Mouse (Mus musculus) embryo, embryonic 10.5 days (tissue): ENCODE results near the gene Naa35.
"Not testable (repeated sequence)": the region's sequence is repeated elsewhere in the genome, so short reads cannot be mapped to it uniquely, and the experiment has no call there.

ENCODE experiments used
- DNase-seq: peaks from one replicate; pipeline ENCODE4 v3.0.0-alpha.2; 2015; ENCODE audit warnings: low spot score

Naa35 gene

DNA sequence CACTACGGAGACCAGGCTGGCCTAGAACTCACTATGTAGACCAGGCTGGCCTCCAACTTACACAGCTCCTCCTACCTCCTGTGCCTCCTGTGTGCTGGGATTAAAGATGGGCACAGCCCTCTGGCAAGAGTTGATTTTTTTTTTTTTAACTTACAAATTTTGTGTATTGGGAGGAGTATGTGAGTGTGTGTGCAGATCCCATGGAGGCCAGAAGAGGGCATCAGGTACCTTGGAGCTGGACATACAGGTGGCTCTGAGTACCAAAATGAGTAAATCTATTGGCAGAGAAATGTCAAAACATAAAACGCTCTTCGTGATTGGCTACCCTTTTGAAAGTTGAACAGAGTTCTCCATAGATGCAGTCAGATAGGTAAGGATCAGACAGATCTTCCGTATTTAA, 4.1 kb upstream of the Naa35 start:
- DNase-seq, result no peak

DNA sequence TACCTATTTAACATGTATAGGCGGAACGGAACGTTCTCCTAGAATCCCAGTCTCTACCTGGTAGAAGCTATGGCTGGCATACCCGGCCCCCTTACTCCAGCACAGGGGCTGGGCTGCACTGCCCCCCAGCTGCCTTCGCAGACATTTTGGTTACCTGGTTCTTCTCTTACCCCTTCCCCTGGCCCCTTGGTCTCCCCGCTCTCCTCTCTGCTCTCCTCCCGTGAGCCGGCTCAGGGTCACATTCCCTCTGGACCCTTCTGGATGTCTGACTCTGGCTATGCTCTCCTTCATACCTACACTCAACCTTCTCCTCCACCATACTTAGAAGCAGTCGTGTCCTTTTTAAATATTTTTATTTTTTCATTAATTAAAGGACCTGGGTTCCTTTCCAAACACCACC, 578 bp upstream of the Naa35 start:
- peak; percentile 52 for DNase-seq

GRCm38 (mm10) chr13:59585648-59586005, 568 bp downstream of the Naa35 start:
- peak; percentile 49 for DNase-seq

DNA sequence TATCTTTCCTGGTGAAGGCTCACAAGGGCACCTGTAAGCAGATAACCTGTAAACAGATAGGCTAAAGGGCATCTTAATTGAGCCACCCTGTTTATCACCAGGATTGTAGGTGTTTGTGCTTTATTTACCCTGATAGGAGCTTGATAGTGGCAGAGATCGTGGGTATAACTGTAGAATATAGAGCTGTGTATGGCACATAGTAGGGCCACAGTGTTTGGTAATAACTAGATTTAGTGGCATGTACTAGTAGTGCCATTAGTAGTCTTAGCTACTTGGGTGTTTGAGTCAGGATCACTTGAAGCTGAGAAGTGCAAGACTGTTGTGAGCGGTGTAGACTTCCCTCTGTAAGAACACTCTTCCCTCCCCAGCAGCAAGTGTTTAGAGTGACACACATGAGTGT, 2.1 kb downstream of the Naa35 start:
- no peak for DNase-seq

DNA sequence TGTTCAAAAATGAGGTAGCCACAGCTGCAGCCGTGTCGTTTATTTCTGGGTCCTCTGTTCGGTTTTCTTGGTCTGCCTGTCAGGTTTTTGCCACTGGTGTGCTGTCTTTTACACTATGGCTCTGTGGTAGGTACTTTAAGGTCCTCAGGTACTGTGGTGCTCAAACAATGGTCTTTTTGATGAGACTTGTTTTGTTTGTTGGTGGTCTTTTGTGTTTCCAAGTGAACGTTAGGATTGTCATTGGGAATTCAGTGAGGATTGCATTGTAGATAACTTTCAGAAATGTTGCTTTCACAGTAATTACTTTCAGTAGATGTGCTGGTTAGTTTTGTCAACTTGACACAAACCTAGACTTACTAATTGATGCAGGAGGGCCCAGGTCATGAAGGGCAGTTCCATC, 4.6 kb downstream of the Naa35 start:
- no peak for DNase-seq

DNA sequence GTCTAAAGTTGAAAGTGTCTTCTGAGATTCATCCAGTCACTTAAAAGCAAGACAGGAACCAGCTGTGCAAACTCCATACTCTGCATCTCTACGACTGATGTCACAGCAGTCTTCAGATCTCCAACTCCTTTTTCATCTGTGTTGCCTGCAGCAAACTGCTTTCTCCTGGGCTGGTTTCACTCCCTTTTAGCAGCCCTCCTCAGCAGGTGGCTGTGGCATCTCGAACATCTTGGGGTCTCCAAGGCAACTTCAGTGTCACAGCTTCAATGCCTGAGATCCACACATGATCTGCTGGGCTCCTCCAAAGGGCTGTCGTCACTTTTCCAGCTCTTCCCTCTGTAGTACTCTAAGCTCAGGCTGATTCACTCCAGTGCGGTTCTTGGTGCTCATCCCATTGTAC, 5.6 kb downstream of the Naa35 start:
- no peak for DNase-seq

DNA sequence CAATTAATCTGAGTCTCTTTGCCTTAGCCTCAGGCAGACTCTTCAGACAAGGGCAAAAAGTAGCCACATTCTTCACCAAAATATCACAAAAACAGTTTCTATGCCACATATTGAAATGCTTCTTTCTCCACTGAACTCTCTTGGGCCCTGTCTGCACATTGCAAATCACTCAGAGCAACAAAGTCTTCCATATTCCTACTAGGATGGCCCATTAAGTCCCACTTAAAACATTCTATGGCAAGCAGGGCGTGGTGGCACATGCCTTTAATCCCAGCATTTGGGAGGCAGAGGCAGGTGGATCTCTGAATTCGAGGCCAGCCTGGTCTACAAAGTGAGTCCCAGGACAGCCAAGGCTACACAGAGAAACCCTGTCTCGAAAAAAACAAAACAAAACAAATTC, 7.0 kb downstream of the Naa35 start:
- DNase-seq, result not testable (repeated sequence)

DNA sequence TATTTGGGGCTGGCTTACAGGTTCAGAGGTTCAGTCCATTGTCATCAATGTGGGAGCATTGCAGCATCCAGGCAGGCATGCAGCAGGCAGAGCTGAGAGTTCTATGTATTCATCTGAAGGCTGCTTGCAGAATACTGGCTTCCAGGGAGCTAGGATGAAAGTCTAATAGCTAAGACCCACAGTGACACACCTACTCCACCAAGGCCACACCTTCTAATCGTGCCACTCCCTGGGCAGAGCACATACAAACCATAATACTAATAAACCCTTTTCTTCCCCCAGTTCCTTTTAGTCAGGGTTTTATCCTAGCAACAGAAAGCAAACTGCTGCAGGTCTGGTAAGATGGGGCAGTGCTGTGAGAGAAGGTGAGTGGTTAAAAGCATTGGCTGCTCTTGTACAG, 7.6 kb downstream of the Naa35 start:
- no peak for DNase-seq

DNA sequence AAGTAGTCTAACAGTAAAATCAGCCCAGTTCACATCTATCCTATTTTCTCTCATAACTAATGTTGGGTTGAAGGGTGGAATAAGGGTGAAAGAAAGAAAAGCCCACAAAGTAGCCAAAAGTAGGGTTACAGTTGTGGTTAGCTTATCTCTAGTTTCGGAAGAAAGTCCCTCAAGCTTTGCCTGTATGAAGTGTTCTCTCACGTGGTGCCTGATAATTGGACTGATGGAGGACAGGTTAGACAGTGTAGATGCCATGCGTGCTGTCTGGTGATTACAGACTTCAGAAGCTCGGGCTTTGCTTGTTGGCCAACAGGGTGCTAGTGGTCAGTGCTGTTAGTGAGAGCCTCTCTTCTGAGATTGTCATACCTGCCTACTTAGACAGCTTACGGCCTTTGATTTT, 18.0 kb downstream of the Naa35 start:
- no peak for DNase-seq

- peak; percentile 38 for DNase-seq
These were observed 19.5 kb downstream of the Naa35 start for GRCm38 (mm10) chr13:59604511-59604910.

- no peak for DNase-seq
These were observed 20.3 kb downstream of the Naa35 start for GRCm38 (mm10) chr13:59605221-59605922.

DNA sequence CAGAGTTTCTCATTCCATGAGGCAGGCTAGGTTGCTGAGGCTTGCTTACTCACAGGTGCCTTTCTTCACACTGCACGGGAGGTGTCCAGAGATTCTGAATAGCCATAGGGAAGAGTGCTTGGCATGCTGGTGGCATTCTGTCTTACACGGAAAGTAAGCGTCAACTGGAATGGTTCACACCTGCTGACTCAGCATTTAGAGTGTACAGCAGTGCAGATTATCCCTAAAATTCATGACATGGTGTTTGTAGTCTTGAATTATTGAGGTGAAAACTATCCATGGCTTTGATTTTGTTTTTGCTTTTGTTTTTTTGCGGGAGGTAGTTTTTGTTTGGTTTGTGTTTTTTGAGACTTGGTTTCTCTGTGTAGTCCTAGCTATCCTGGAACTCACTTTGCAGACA, 24.8 kb downstream of the Naa35 start:
- no peak for DNase-seq

GRCm38 (mm10) chr13:59610437-59610836, 25.4 kb downstream of the Naa35 start:
- DNase-seq, result no peak

DNA sequence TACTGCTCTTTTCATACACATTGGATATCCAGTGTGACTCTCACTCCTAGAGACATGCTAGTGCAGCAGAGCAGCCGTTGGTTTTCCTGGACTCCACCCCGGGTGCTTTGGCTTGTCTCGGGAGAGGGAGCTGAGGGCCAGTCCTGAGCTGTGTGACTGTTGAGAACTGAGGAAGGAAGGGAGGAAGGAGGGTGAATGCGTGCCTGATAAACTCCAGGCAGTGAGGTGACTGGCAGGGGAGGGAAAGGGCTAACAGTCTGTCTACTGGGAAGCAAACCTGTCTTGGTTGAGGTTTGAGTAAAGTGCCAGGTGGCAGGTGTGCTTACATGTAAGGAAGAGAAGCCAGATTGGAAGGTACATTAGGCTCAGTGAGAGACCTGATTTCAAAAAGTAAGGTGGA, 28.8 kb downstream of the Naa35 start:
- no peak for DNase-seq

DNA sequence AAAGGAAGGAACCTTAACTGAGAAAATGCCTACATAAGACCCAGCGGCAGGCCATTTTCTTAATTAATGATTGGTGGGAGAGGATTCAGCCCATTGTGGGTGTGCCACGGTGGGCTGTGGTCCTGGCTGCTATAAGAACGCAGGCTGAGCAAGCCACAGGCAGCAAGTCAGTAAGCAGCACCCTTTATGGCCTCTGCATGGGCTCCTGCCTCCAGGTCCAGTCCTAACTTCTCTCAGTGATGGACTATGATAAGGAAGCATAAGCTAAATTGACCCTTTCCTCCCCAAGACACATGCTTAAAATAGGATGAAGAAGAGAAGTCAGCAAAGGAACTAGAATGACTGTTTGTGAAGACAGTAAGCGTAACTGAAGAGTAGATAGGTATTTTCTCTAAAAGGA, 30.1 kb downstream of the Naa35 start:
- DNase-seq, result no peak

DNA sequence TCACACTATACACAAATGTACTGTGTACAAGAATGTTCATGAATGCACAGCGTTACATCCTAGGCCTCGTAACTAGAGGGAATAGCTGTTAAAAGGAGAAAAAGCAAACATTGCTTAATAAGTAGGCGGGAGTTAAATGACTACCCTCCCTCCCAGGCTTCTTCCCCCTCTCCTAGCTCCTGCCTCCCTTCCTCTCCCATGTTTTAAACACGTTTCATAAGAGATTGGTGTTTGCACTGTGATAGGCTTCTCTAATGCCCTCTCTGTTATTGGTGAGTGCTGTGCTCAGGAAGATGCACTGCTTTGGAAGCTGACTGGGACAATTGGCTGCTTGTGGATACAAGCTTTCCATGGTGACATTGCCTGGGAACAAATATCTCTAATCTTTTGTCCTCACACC, 30.5 kb downstream of the Naa35 start:
- DNase-seq, result no peak

GRCm38 (mm10) chr13:59618463-59618862, 33.4 kb downstream of the Naa35 start:
- no peak for DNase-seq

DNA sequence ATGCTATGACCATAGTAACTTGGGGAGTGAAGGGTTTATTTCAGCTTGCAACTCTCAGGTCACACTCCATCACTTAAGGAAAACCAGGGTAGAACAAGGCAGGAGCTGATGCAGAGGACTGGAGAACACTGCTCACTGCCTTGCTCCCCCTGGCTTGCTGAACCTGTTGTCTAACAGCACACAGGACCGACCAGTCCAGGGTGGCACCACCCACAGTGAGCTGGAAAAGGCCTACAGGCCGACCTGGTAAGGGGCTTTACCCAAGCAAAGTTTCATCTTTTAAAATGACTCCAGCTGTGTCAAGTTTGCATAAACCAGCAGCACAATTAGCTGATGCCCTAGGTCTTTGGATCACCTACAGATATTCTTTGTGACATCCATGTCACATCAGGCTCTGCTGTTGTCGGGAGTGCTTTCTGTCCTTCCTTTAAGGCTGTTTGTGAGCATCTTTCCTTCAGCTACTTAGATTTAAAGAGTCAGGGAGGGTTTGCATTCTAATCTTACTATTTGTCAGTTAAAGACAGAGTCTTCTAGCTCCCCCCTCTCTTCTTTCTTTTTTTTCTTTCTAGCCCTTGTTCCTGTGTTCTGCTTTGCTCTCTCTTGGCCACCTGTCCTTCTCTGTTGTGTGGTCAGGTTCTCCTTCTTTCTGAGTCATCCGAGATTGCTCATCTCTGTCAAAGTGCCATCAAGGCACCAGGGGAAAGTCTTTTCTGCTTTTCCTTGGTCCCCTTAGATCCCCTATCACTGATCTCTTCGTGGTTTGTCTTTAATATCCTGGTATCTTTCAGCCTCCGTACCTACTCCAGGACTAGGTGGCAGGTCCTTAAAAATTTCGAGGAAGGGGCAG, 36.8 kb downstream of the Naa35 start:
- no peak for DNase-seq

GRCm38 (mm10) chr13:59624389-59624788, 39.3 kb downstream of the Naa35 start:
- DNase-seq, result no peak

DNA sequence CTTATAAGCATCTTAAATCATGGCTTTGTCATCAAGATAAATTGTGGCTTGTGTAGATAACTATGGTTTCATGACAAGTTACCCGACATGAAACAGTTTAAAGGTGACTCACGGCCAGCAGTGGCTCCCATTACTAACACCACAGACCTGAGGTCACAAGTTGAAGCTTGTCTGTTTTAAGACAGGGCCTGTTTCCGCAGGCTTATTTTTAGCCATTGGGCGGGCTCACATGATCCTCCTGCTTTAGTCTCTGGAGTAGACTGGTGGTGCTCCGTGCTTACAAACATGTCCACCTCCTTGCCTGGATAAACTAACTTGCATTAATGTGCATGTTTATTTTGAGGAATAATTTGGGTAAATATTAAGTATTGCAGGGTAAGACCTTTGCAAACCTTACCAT, 39.8 kb downstream of the Naa35 start:
- no peak for DNase-seq

GRCm38 (mm10) chr13:59626739-59627138, 41.7 kb downstream of the Naa35 start:
- DNase-seq, result no peak

- no peak for DNase-seq
These were observed 49.6 kb downstream of the Naa35 start for GRCm38 (mm10) chr13:59634637-59635036.

DNA sequence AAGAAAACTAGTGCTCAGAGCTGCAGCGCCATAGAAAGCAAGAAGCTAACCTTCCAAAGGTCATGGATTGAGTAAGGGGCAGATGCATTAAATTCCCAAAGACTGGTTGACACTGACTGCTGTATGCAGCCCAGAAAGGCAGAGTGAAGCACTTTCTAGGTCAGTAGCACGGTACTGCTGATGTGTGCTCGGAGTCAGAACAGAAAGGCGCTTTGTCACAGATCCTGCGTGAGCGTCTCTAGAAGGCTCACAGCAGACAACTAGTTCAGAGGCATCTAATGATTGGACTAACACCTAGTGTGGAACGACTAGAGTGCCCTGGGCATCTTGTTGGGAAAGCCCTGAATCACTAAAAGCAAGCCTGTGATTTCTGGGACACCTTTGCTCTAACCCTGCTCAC, 52.7 kb downstream of the Naa35 start:
- DNase-seq, result no peak
